10 mouse cellular contexts compared by ENCODE assay signal in genomic region chr6:76754867-76755266, GRCm38 (mm10).
DNase-seq lines count a peak whose midpoint lies in the region; ATAC-seq and TF ChIP-seq lines count a peak whose summit lies in the region.
"Had no signal": no experiment of that assay in that cellular context is flagged by ENCODE, and none has a peak within 500 bp of the region (broad histone marks: within the 10 kb centered on the region; RNA-seq: fewer than 3 reads in every experiment).

No protein-coding gene starts in this region.

- ATAC-seq in lung, postnatal 0 days: no peak
- ATAC-seq in forebrain, postnatal 0 days: no peak
- no peak for ATAC-seq in stomach, postnatal 0 days (ENCODE audit: low FRiP score, low TSS enrichment)
- no peak for ATAC-seq in erythroblast, adult 5-6 weeks (replicated peaks; ENCODE audit: low FRiP score, poor library complexity, severe bottlenecking)

- no peak overlapping the region for H3K9ac ChIP-seq in lung, postnatal 0 days (replicated peaks; ENCODE audit: low read depth)
- H3K9ac ChIP-seq in forebrain, postnatal 0 days: no peak overlapping the region
- no peak overlapping the region for H3K9ac ChIP-seq in stomach, postnatal 0 days (ENCODE audit: low read length)

- no peak overlapping the region for H3K27ac ChIP-seq in lung, postnatal 0 days (ENCODE audit: low read length)
- H3K27ac ChIP-seq in forebrain, postnatal 0 days (ENCODE audit: low read depth, low read length): no peak overlapping the region
- no peak overlapping the region for H3K27ac ChIP-seq in stomach, postnatal 0 days (replicated peaks)
- H3K27ac ChIP-seq: layer of hippocampus, adult 2 months; macrophage had no signal

- H3K4me1 ChIP-seq in lung, postnatal 0 days (ENCODE audit: insufficient read depth, low read depth, low read length): no peaks in the 10 kb centered on the region
- no peaks in the 10 kb centered on the region for H3K4me1 ChIP-seq in forebrain, postnatal 0 days (ENCODE audit: insufficient read depth)
- no peaks in the 10 kb centered on the region for H3K4me1 ChIP-seq in stomach, postnatal 0 days (replicated peaks; ENCODE audit: control insufficient read depth, insufficient read depth)

- H3K36me3 ChIP-seq in lung, postnatal 0 days (ENCODE audit: insufficient read depth, low read length): no peaks in the 10 kb centered on the region
- H3K36me3 ChIP-seq in forebrain, postnatal 0 days (ENCODE audit: insufficient read depth): no peaks in the 10 kb centered on the region
- no peaks in the 10 kb centered on the region for H3K36me3 ChIP-seq in stomach, postnatal 0 days (ENCODE audit: control insufficient read depth, insufficient read depth, low read length)

- H3K4me2 ChIP-seq in lung, postnatal 0 days (replicated peaks; ENCODE audit: low read depth, low read length): no peak overlapping the region
- H3K4me2 ChIP-seq in forebrain, postnatal 0 days (ENCODE audit: low read depth): no peak overlapping the region
- H3K4me2 ChIP-seq in stomach, postnatal 0 days (replicated peaks; ENCODE audit: low read depth): no peak overlapping the region

- no peaks in the 10 kb centered on the region for H3K27me3 ChIP-seq in lung, postnatal 0 days (replicated peaks; ENCODE audit: insufficient read depth, low read length)
- no peaks in the 10 kb centered on the region for H3K27me3 ChIP-seq in forebrain, postnatal 0 days (ENCODE audit: insufficient read depth, low read length)
- H3K27me3 ChIP-seq in stomach, postnatal 0 days (ENCODE audit: control insufficient read depth, insufficient read depth, low read length): no peaks in the 10 kb centered on the region

- 47% methylated on average over 3 of the region's 3 CpGs for WGBS in lung, postnatal 0 days
- 37% methylated on average over 3 of the region's 3 CpGs for WGBS in forebrain, postnatal 0 days
- 44% methylated on average over 3 of the region's 3 CpGs for WGBS in stomach, postnatal 0 days

- DNase-seq in gastrocnemius, postnatal 25 days: peak; percentile 57
- no peak for DNase-seq in gastrocnemius, postnatal 36 days
- peak; percentile 7 for DNase-seq in lung, postnatal 10 days
- no peak for DNase-seq in lung, postnatal 0 days (ENCODE audit: low spot score)
- peak; percentile 15 for DNase-seq in forebrain, postnatal 0 days
- DNase-seq in stomach, postnatal 0 days (ENCODE audit: low spot score): peak; percentile 16
- DNase-seq in layer of hippocampus, postnatal 36 days: no peak

- no peak overlapping the region for H3K4me3 ChIP-seq in lung, postnatal 0 days (ENCODE audit: low read depth, low read length)
- no peak overlapping the region for H3K4me3 ChIP-seq in forebrain, postnatal 0 days (ENCODE audit: low read depth, low read length)
- no peak overlapping the region for H3K4me3 ChIP-seq in stomach, postnatal 0 days (ENCODE audit: low read depth, low read length)
- H3K4me3 ChIP-seq: layer of hippocampus, adult 2 months had no signal

- TF ChIP-seq EP300 in lung, postnatal 0 days (IDR thresholded peaks at IDR 0.05): no peak
- no peak for TF ChIP-seq EP300 in stomach, postnatal 0 days (optimal IDR thresholded peaks at IDR 0.05)

- H3K9me3 ChIP-seq in lung, postnatal 0 days (ENCODE audit: low read length): no peaks in the 10 kb centered on the region
- H3K9me3 ChIP-seq in forebrain, postnatal 0 days (ENCODE audit: low read length): no peaks in the 10 kb centered on the region
- H3K9me3 ChIP-seq in stomach, postnatal 0 days (ENCODE audit: control insufficient read depth, low read length): no peaks in the 10 kb centered on the region

- intact Hi-C loops in gastrocnemius, postnatal 36 days (cut with DNase I): no loop called here

- no peak for TF ChIP-seq CTCF in lung, postnatal 0 days (IDR thresholded peaks at IDR 0.05)
- no peak for TF ChIP-seq CTCF in forebrain, postnatal 0 days (IDR thresholded peaks at IDR 0.05; ENCODE audit: low read depth)
- no peak for TF ChIP-seq CTCF in stomach, postnatal 0 days (IDR thresholded peaks at IDR 0.05; ENCODE audit: low read depth)

Comparison
In these comparisons a context has a peak if more than half of its experiments do, and no peak if none do; other contexts are left out.
1. DNase-seq: peak in gastrocnemius, postnatal 25 days (single experiment), lung, postnatal 10 days (single experiment), forebrain, postnatal 0 days (single experiment) and stomach, postnatal 0 days (single experiment); none in gastrocnemius, postnatal 36 days (0 of 2), lung, postnatal 0 days (single experiment) and layer of hippocampus, postnatal 36 days (0 of 2).